Mouse (Mus musculus) E14TG2a.4 (cell line): Measurements from ENCODE around the gene Tmem119.

ENCODE experiments used
- CTCF ChIP-seq: conservative IDR thresholded peaks from 2 replicates; pipeline ENCODE4 v1.5.1; 2014; ENCODE audit warnings: low read length
- NANOG ChIP-seq: IDR thresholded peaks from 2 replicates; pipeline ENCODE4 v1.6.1; 2014; ENCODE audit warnings: borderline replicate concordance, low read length, mixed read lengths
- POU5F1 ChIP-seq: IDR thresholded peaks from 2 replicates; pipeline ENCODE4 v1.6.1; 2014; ENCODE audit warnings: low read length, borderline replicate concordance

DNA sequence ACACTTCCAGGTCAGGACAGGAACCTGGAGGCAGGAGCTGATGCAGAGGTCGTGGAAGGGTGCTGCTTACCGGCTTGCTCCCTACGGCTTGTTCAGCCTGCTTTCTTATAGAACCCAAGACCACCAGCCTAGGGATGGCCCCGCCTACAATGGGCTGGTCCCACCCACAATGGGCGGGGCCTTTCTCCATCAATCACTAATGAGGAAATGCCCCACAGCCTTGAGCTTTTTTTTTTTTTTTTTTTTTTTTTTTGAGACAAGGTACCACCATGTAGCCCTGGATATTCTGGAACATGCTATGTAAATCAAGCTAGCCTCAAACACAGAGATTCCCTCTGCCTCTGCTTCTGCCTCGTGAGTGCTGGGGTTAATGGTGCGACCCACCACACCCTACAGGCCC lies 18.4 kb downstream of the Tmem119 start:
- TF ChIP-seq CTCF (no peak), POU5F1 (no peak), NANOG (no peak)
